Mouse (Mus musculus): Measurements from ENCODE around the gene Zfp459.

GRCm38 (mm10) chr13:67360131-67360744, 61.0 kb downstream of the Zfp459 start, which contains the start of the genes Gm28044 and Zfp953:
- TF ChIP-seq CTCF (conservative IDR thresholded peaks at IDR 0.05; ENCODE audit: insufficient read depth, insufficient read length, low read depth, low read length) (0 out of 2 replicates have a peak, but pooled peaks have one; percentile 7), POLR2A (IDR thresholded peaks at IDR 0.05; ENCODE audit: low read depth, low read length) (no peak)
